ENCODE assay signal across 8 mouse cellular contexts in genomic region chr10:70245559-70245945, GRCm38 (mm10). TPM values are rescaled to one million over a fixed set of nuclear protein-coding genes. Genes with fewer than 3 reads are reported as not detected.
DNase-seq lines count a peak whose midpoint lies in the region; ATAC-seq and TF ChIP-seq lines count a peak whose summit lies in the region.

No protein-coding gene starts in this region.

- WGBS in embryonic facial prominence, embryonic 11.5 days = under 1% methylated on average over 16 of the region's 16 CpGs
- WGBS in hindbrain, embryonic 14.5 days = under 1% methylated on average over 16 of the region's 16 CpGs
- 0% methylated on average over 16 of the region's 16 CpGs for WGBS in midbrain, embryonic 14.5 days

- DNase-seq in gastrocnemius, adult 18-20 months (ENCODE audit: low spot score) = peak; percentile 38
- no peak for DNase-seq in gastrocnemius, adult 8-10 months (ENCODE audit: low spot score in 2 of 2)
- peak; percentile 40 for DNase-seq in embryonic facial prominence, embryonic 11.5 days (ENCODE audit: low spot score)
- DNase-seq in hindbrain, embryonic 14.5 days (ENCODE audit: low spot score) = no peak
- DNase-seq in midbrain, embryonic 14.5 days = no peak
- DNase-seq in thymus, postnatal 25 days = no peak

- H3K27ac ChIP-seq in ES-Bruce4 (ENCODE audit: insufficient read depth, low read length) = no peak overlapping the region
- H3K27ac ChIP-seq in embryonic facial prominence, embryonic 11.5 days (replicated peaks; ENCODE audit: low read depth, low read length) = no peak overlapping the region
- H3K27ac ChIP-seq in hindbrain, embryonic 14.5 days = no peak overlapping the region
- no peak overlapping the region for H3K27ac ChIP-seq in midbrain, embryonic 14.5 days (replicated peaks; ENCODE audit: low read depth, low read length)

- H3K9me3 ChIP-seq in ES-Bruce4 (replicated peaks; ENCODE audit: control insufficient read depth, insufficient read depth, low read length, poor library complexity, severe bottlenecking) = no peaks in the 10 kb centered on the region; the same call in 1 of the 2 replicates
- no peaks in the 10 kb centered on the region for H3K9me3 ChIP-seq in embryonic facial prominence, embryonic 11.5 days (replicated peaks; ENCODE audit: control insufficient read depth, low read length)
- no peaks in the 10 kb centered on the region for H3K9me3 ChIP-seq in hindbrain, embryonic 14.5 days (ENCODE audit: control insufficient read depth, low read length)
- H3K9me3 ChIP-seq in midbrain, embryonic 14.5 days (ENCODE audit: control insufficient read depth, low read length) = no peaks in the 10 kb centered on the region

- peak overlapping the region; percentile 79 for H3K4me2 ChIP-seq in embryonic facial prominence, embryonic 11.5 days (ENCODE audit: low read depth, low read length)
- H3K4me2 ChIP-seq in hindbrain, embryonic 14.5 days (replicated peaks) = peak overlapping the region; percentile 98
- peak overlapping the region; percentile 96 for H3K4me2 ChIP-seq in midbrain, embryonic 14.5 days (ENCODE audit: low read length)

- ATAC-seq in embryonic facial prominence, embryonic 11.5 days (replicated peaks; ENCODE audit: insufficient number of reproducible peaks, low FRiP score, low TSS enrichment, low read depth) = 0 out of 2 replicates have a peak, but pooled peaks have one; percentile 16
- peak; percentile 38; the same call in 1 of the 2 replicates for ATAC-seq in hindbrain, embryonic 14.5 days (ENCODE audit: low FRiP score)
- ATAC-seq in midbrain, embryonic 14.5 days (ENCODE audit: low FRiP score, low TSS enrichment) = no peak
- no peak for ATAC-seq in inflammation-experienced regulatory T-cells, adult 6 months

- TF ChIP-seq POLR2A in ES-Bruce4 (IDR thresholded peaks at IDR 0.05; ENCODE audit: insufficient read depth, low read length) = no peak

- H3K4me1 ChIP-seq in ES-Bruce4 (ENCODE audit: control insufficient read depth, insufficient read depth, low read length) = peaks cover 2% of the 10 kb centered on the region
- H3K4me1 ChIP-seq in embryonic facial prominence, embryonic 11.5 days (ENCODE audit: control insufficient read depth, insufficient read depth, low read length) = no peaks in the 10 kb centered on the region
- H3K4me1 ChIP-seq in hindbrain, embryonic 14.5 days (replicated peaks; ENCODE audit: control insufficient read depth, insufficient read depth, low read length) = peaks cover 7% of the 10 kb centered on the region
- H3K4me1 ChIP-seq in midbrain, embryonic 14.5 days (ENCODE audit: control insufficient read depth, insufficient read depth, low read length) = peaks cover 8% of the 10 kb centered on the region; the same call in 1 of the 2 replicates

- no peaks in the 10 kb centered on the region for H3K36me3 ChIP-seq in ES-Bruce4 (ENCODE audit: control insufficient read depth, insufficient read depth, low read length, poor library complexity, severe bottlenecking)
- H3K36me3 ChIP-seq in embryonic facial prominence, embryonic 11.5 days (replicated peaks; ENCODE audit: control insufficient read depth, insufficient read depth, low read depth, low read length) = no peaks in the 10 kb centered on the region
- no peaks in the 10 kb centered on the region for H3K36me3 ChIP-seq in hindbrain, embryonic 14.5 days (replicated peaks; ENCODE audit: control insufficient read depth, insufficient read depth)
- H3K36me3 ChIP-seq in midbrain, embryonic 14.5 days (ENCODE audit: control insufficient read depth, insufficient read depth, low read length) = no peaks in the 10 kb centered on the region

- no peak for TF ChIP-seq EP300 in ES-Bruce4 (IDR thresholded peaks at IDR 0.05; ENCODE audit: insufficient read depth, low read depth, low read length)

- no peaks in the 10 kb centered on the region for H3K27me3 ChIP-seq in ES-Bruce4 (ENCODE audit: control insufficient read depth, insufficient read depth, low read length, poor library complexity, severe bottlenecking)
- H3K27me3 ChIP-seq in embryonic facial prominence, embryonic 11.5 days (ENCODE audit: control insufficient read depth, insufficient read depth, low read length) = peaks cover 5% of the 10 kb centered on the region
- peaks cover 22% of the 10 kb centered on the region for H3K27me3 ChIP-seq in hindbrain, embryonic 14.5 days (ENCODE audit: control insufficient read depth, insufficient read depth, low read length)
- H3K27me3 ChIP-seq in midbrain, embryonic 14.5 days (ENCODE audit: control insufficient read depth, insufficient read depth, low read length) = peaks cover 23% of the 10 kb centered on the region

- H3K9ac ChIP-seq in ES-Bruce4 (ENCODE audit: low read depth, poor library complexity, severe bottlenecking) = peak overlapping the region; percentile 36
- peak overlapping the region; percentile 72 for H3K9ac ChIP-seq in embryonic facial prominence, embryonic 11.5 days (replicated peaks; ENCODE audit: low read length)
- peak overlapping the region; percentile 74 for H3K9ac ChIP-seq in hindbrain, embryonic 14.5 days
- peak overlapping the region; percentile 72 for H3K9ac ChIP-seq in midbrain, embryonic 14.5 days (replicated peaks; ENCODE audit: low read length)

- no peak for TF ChIP-seq CTCF in ES-Bruce4 (IDR thresholded peaks at IDR 0.05; ENCODE audit: low read depth, low read length)

- peak overlapping the region; percentile 74 for H3K4me3 ChIP-seq in ES-Bruce4 (ENCODE audit: low read depth, low read length)
- peak overlapping the region; percentile 63 for H3K4me3 ChIP-seq in embryonic facial prominence, embryonic 11.5 days (ENCODE audit: low read depth, low read length)
- H3K4me3 ChIP-seq in hindbrain, embryonic 14.5 days (replicated peaks; ENCODE audit: low read length) = peak overlapping the region; percentile 67
- peak overlapping the region; percentile 66 for H3K4me3 ChIP-seq in midbrain, embryonic 14.5 days (replicated peaks; ENCODE audit: low read depth, low read length)

RNA-seq across cellular contexts. Expression of gene Slc16a9, which starts 0.7 kb away (rescaled TPM):
- 10 to 100 TPM in 1 of 2 experiments, 1 to 10 TPM in 1; 9.1 to 10.2 TPM for total RNA-seq in gastrocnemius, adult 18-20 months (2021)
- 1 to 10 TPM; 3.4 to 8.4 (median 7.1) TPM for total RNA-seq in gastrocnemius, adult 8-10 months (2022)
- 5.1 and 5.2 TPM in 2 replicates for polyA plus RNA-seq in ES-Bruce4 (2011; ENCODE audit: insufficient read depth, insufficient read length, low read depth, missing spikeins)
- polyA plus RNA-seq in embryonic facial prominence, embryonic 11.5 days (2014; fragmentation: Nextera tagmentation; extraction: Ambion mirVana) = 0.69 and 0.84 TPM in 2 replicates
- 1.8 and 2.6 TPM in 2 replicates for polyA plus RNA-seq in hindbrain, embryonic 14.5 days (2014; fragmentation: Nextera tagmentation; extraction: Ambion mirVana)
- polyA plus RNA-seq in midbrain, embryonic 14.5 days (2014; fragmentation: Nextera tagmentation; extraction: Ambion mirVana) = 0.81 and 1.1 TPM in 2 replicates
- not detected for polyA plus RNA-seq in inflammation-experienced regulatory T-cells, adult 6 months (2017; shearing (Covaris generic))

RNA-seq across cellular contexts. Expression of gene Mrln, which starts 41.1 kb away (rescaled TPM):
- 100 to 1,000 TPM; 203 to 226 TPM for total RNA-seq in gastrocnemius, adult 18-20 months (2021)
- total RNA-seq in gastrocnemius, adult 8-10 months (2022) = 100 to 1,000 TPM; 225 to 294 (median 248) TPM
- polyA plus RNA-seq in ES-Bruce4 (2011; ENCODE audit: insufficient read depth, insufficient read length, low read depth, missing spikeins) = not detected in 2 replicates
- polyA plus RNA-seq in embryonic facial prominence, embryonic 11.5 days (2014; fragmentation: Nextera tagmentation; extraction: Ambion mirVana) = 3.9 and 6.1 TPM in 2 replicates
- polyA plus RNA-seq in hindbrain, embryonic 14.5 days (2014; fragmentation: Nextera tagmentation; extraction: Ambion mirVana) = 0.55 and 0.59 TPM in 2 replicates
- polyA plus RNA-seq in midbrain, embryonic 14.5 days (2014; fragmentation: Nextera tagmentation; extraction: Ambion mirVana) = not detected in 2 replicates
- polyA plus RNA-seq in inflammation-experienced regulatory T-cells, adult 6 months (2017; shearing (Covaris generic)) = not detected

Comparison
In these comparisons a context has a peak if more than half of its experiments do, and no peak if none do; other contexts are left out.
1. DNase-seq: peak in gastrocnemius, adult 18-20 months (single experiment) and embryonic facial prominence, embryonic 11.5 days (single experiment); none in gastrocnemius, adult 8-10 months (0 of 2), hindbrain, embryonic 14.5 days (single experiment), midbrain, embryonic 14.5 days (single experiment) and thymus, postnatal 25 days (single experiment).
2. ATAC-seq: peak in embryonic facial prominence, embryonic 11.5 days (single experiment) and hindbrain, embryonic 14.5 days (single experiment); none in midbrain, embryonic 14.5 days (single experiment) and inflammation-experienced regulatory T-cells, adult 6 months (single experiment).
3. Peak in every context shown above with its lines, with median percentiles within 50 percentile points of each other: H3K4me3 ChIP-seq, H3K9ac ChIP-seq and H3K4me2 ChIP-seq.